Mouse (Mus musculus): ENCODE data around the gene Mettl24.
"Not testable (repeated sequence)": the region's sequence is repeated elsewhere in the genome, so short reads cannot be mapped to it uniquely, and the experiment has no call there.

The Mettl24 gene

GRCm38 (mm10) chr10:40737274-40738112 is 54.4 kb downstream of the Mettl24 start:
- no peak for DNase-seq (ENCODE audit: low read depth, low spot score)

GRCm38 (mm10) chr10:40740696-40741095 is 57.6 kb downstream of the Mettl24 start:
- DNase-seq (ENCODE audit: low read depth, low spot score): no peak

GRCm38 (mm10) chr10:40750293-40751047 is 67.4 kb downstream of the Mettl24 start:
- no peak for DNase-seq (ENCODE audit: low read depth, low spot score)

- DNase-seq (ENCODE audit: low read depth, low spot score): no peak
Observed at GRCm38 (mm10) chr10:40751157-40751556, 68.1 kb downstream of the Mettl24 start.

- DNase-seq (ENCODE audit: low read depth, low spot score): no peak
Observed at GRCm38 (mm10) chr10:40753036-40753435, 70.0 kb downstream of the Mettl24 start.

- DNase-seq (ENCODE audit: low read depth, low spot score): no peak
Observed at GRCm38 (mm10) chr10:40758171-40759010, 75.3 kb downstream of the Mettl24 start.

- DNase-seq (ENCODE audit: low read depth, low spot score): not testable (repeated sequence)
Observed at GRCm38 (mm10) chr10:40759391-40760194, 76.5 kb downstream of the Mettl24 start.

- DNase-seq (ENCODE audit: low read depth, low spot score): no peak
Observed at GRCm38 (mm10) chr10:40760195-40761009, 77.3 kb downstream of the Mettl24 start.

- no peak for DNase-seq (ENCODE audit: low read depth, low spot score)
Observed at GRCm38 (mm10) chr10:40761010-40761752, 78.1 kb downstream of the Mettl24 start.

- DNase-seq (ENCODE audit: low read depth, low spot score): no peak
Observed at GRCm38 (mm10) chr10:40762624-40763023, 79.5 kb downstream of the Mettl24 start.

GRCm38 (mm10) chr10:40763084-40763720 is 80.1 kb downstream of the Mettl24 start:
- DNase-seq (ENCODE audit: low read depth, low spot score): no peak

GRCm38 (mm10) chr10:40772266-40772665 is 89.2 kb downstream of the Mettl24 start:
- no peak for DNase-seq (ENCODE audit: low read depth, low spot score)

GRCm38 (mm10) chr10:40775151-40775550 is 92.1 kb downstream of the Mettl24 start:
- DNase-seq (ENCODE audit: low read depth, low spot score): no peak

GRCm38 (mm10) chr10:40775655-40776054 is 92.6 kb downstream of the Mettl24 start:
- DNase-seq (ENCODE audit: low read depth, low spot score): no peak

- DNase-seq (ENCODE audit: low read depth, low spot score): no peak
Observed at GRCm38 (mm10) chr10:40777171-40777570, 94.1 kb downstream of the Mettl24 start.

- DNase-seq (ENCODE audit: low read depth, low spot score): no peak
Observed at GRCm38 (mm10) chr10:40778472-40778871, 95.4 kb downstream of the Mettl24 start.

GRCm38 (mm10) chr10:40790406-40790805 is 107.3 kb downstream of the Mettl24 start:
- no peak for DNase-seq (ENCODE audit: low read depth, low spot score)

GRCm38 (mm10) chr10:40792115-40792514 is 109.0 kb downstream of the Mettl24 start:
- DNase-seq (ENCODE audit: low read depth, low spot score): no peak

GRCm38 (mm10) chr10:40805221-40805620 is 122.1 kb downstream of the Mettl24 start:
- DNase-seq (ENCODE audit: low read depth, low spot score): no peak

Measured in CD4-positive helper T cell, adult 2 months (primary cell).